Mouse (Mus musculus) left cerebral cortex, postnatal 36 days (tissue): ENCODE data around the gene Ets1. TPM values are rescaled to one million over a fixed set of nuclear protein-coding genes. Genes with fewer than 3 reads are reported as not detected.

ENCODE experiments used
- DNase-seq, 2 experiments: peaks; one replicate each; pipeline ENCODE4 v3.0.0; 2021 to 2022; ENCODE audit warnings: low spot score in 2 of 2, mixed read lengths in 1 of 2
- intact Hi-C: fragments of 180-260 bp; cut with DNase I; formaldehyde crosslinking; loops from one replicate; pipeline ENCODE4 v1.15.1; 2025
- total RNA-seq, 2 experiments: library from RNA; stranded (reverse); gene quantifications; 2 replicates each; pipeline ENCODE4 v1.2.3; 2021

Gene Ets1
- total RNA-seq, 2 experiments from 2014 or later = 11.5 to 11.6 TPM

- intact Hi-C loops = no loop called here
- DNase-seq = no peak
These were observed 162.2 kb downstream of the Ets1 start for GRCm38 (mm10) chr9:32798171-32798570.

- DNase-seq = no peak
- intact Hi-C loops = no loop called here
These were observed 170.1 kb downstream of the Ets1 start for GRCm38 (mm10) chr9:32806106-32806505.

Other genes starting within 250 kb of the Ets1 start
- gene Fli1, start 93.4 kb upstream of the Ets1 start, total RNA-seq = 1 to 10 TPM; 5.5 to 7.3 TPM